Mouse (Mus musculus): Measurements from ENCODE around the gene Aldh1a2. TPM values are rescaled to one million over a fixed set of nuclear protein-coding genes. Genes with fewer than 3 reads are reported as not detected.

The Aldh1a2 gene
- polyA plus RNA-seq, 1 experiment from 2014 or later: 33.3 TPM

GRCm38 (mm10) chr9:71283156-71283555 is 67.6 kb downstream of the Aldh1a2 start:
- 86% methylated on average over 7 of the region's 7 CpGs for whole genome bisulfite sequencing
- no peaks in the 10 kb centered on the region for H3K36me3 ChIP-seq
- peak; percentile 57 for DNase-seq (ENCODE audit: low spot score)
- no peaks in the 10 kb centered on the region for H3K27me3 ChIP-seq (ENCODE audit: insufficient read depth, poor library complexity, severe bottlenecking)
- H3K27ac ChIP-seq: no peak overlapping the region
- H3K9me3 ChIP-seq: no peaks in the 10 kb centered on the region
- H3K4me3 ChIP-seq: no peak overlapping the region
- no peaks in the 10 kb centered on the region for H3K4me1 ChIP-seq

DNA sequence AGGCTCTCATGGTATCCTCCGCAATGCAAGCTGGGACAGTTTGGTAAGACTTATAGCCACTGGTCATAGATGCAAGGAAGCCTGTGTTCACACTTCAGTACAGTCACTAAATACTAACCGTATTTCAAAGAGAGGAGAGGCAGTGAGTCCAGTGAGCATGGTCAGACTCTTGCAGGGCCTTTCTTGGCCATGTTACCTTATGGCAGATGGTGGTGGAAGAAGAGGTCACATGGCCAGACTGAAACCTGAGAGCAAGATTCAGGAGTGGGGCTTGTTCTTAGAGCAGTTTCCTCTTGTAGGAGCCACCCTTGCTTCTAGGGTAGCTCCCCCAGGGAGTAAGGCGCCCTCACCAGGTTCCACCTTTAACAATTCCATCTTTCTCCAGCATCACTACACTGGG is 69.6 kb downstream of the Aldh1a2 start:
- H3K4me1 ChIP-seq: peaks cover 5% of the 10 kb centered on the region; the same call in 1 of the 2 replicates
- no peaks in the 10 kb centered on the region for H3K36me3 ChIP-seq
- 85% methylated on average over 3 of the region's 3 CpGs for WGBS
- no peaks in the 10 kb centered on the region for H3K9me3 ChIP-seq
- peak; percentile 58 for DNase-seq (ENCODE audit: low spot score)
- H3K27me3 ChIP-seq (ENCODE audit: insufficient read depth, poor library complexity, severe bottlenecking): no peaks in the 10 kb centered on the region
- H3K4me3 ChIP-seq: no peak overlapping the region
- H3K27ac ChIP-seq: no peak overlapping the region

DNA sequence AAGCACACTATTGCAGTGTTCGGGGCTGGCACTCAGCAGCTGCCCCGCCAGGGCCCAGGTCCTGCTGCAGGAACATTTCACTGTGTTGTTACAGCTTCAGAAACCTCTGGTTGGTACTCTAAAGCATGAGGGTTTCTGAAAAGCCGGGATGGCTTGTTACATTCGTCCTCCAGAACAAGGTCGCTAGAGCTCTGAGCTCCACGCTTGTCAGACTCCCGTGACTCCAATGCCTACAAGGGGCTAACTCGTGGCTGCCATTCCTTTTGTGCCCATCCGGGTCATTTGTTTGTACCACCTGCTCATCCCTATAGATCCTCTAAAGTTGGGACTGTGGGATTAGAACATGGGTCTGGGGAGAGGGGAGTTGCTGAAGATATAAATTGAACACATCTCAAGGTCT is 70.8 kb downstream of the Aldh1a2 start:
- 88% methylated on average over 9 of the region's 9 CpGs for WGBS

DNA sequence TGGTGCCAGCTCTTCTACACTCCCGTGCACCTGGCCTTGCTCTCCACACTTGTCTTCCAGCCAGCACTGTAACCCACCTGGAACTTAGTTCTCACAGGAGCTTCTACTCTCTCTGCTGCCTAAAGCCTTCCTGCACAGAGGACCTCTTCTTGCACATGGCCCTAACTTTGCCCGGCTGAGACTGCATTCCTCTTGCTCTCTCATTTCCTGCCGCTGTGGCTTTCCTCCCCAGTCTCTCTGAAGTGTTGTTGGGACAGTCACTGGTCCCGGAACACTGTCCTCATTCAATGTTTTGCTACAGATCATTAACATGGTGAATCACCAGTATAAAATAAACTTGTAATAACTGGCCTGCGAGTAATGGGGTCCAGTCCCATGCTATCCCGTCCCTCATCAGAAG is 73.1 kb downstream of the Aldh1a2 start:
- H3K36me3 ChIP-seq: no peaks in the 10 kb centered on the region
- peaks cover 7% of the 10 kb centered on the region for H3K27me3 ChIP-seq (ENCODE audit: insufficient read depth, poor library complexity, severe bottlenecking)
- peaks cover 5% of the 10 kb centered on the region; the same call in 1 of the 2 replicates for H3K4me1 ChIP-seq
- no peak overlapping the region for H3K27ac ChIP-seq
- no peak overlapping the region for H3K4me3 ChIP-seq
- WGBS: 57% methylated on average over 6 of the region's 6 CpGs
- DNase-seq (ENCODE audit: low spot score): peak; percentile 73
- no peaks in the 10 kb centered on the region for H3K9me3 ChIP-seq

More for the DNA sequence above, 70.8 kb downstream of the Aldh1a2 start:
- H3K36me3 ChIP-seq: no peaks in the 10 kb centered on the region
- peaks cover 5% of the 10 kb centered on the region; the same call in 1 of the 2 replicates for H3K4me1 ChIP-seq
- H3K9me3 ChIP-seq: no peaks in the 10 kb centered on the region
- no peak overlapping the region for H3K27ac ChIP-seq
- no peaks in the 10 kb centered on the region for H3K27me3 ChIP-seq (ENCODE audit: insufficient read depth, poor library complexity, severe bottlenecking)
- DNase-seq (ENCODE audit: low spot score): peak; percentile 57
- H3K4me3 ChIP-seq: no peak overlapping the region

GRCm38 (mm10) chr9:71289810-71290209 is 74.2 kb downstream of the Aldh1a2 start:
- 80% methylated on average over 3 of the region's 3 CpGs for WGBS

DNA sequence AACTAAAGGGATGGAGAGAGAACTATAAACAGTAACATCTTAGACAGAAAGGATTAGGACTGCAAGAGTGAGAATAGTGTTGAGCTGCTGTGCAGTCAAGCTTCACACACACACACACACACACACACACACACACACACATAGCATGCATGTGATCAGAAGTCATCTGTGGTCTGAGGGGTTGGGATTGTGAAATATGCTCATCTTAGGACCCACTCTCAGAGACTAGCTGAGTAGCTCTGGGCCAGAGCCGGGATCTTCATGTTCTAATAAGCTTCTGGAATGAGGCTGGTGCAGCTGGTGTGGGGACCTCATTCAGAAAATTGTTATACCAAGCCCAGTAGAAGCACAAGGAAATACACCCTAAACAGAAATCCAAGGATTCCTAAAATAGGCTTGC is 75.1 kb downstream of the Aldh1a2 start:
- H3K27ac ChIP-seq: no peak overlapping the region
- H3K4me3 ChIP-seq: no peak overlapping the region
- WGBS: 77% methylated on average over 1 of the region's 1 CpGs
- H3K4me1 ChIP-seq: peaks cover 10% of the 10 kb centered on the region; the same call in 1 of the 2 replicates
- no peaks in the 10 kb centered on the region for H3K36me3 ChIP-seq
- H3K27me3 ChIP-seq (ENCODE audit: insufficient read depth, poor library complexity, severe bottlenecking): peaks cover 7% of the 10 kb centered on the region
- peak; percentile 24 for DNase-seq (ENCODE audit: low spot score)
- no peaks in the 10 kb centered on the region for H3K9me3 ChIP-seq

More at GRCm38 (mm10) chr9:71289810-71290209, 74.2 kb downstream of the Aldh1a2 start:
- Histone ChIP-seq H3K36me3 (no peaks in the 10 kb centered on the region), H3K4me1 (peaks cover 5% of the 10 kb centered on the region; the same call in 1 of the 2 replicates), H3K4me3 (no peak overlapping the region), H3K9me3 (no peaks in the 10 kb centered on the region), H3K27me3 (ENCODE audit: insufficient read depth, poor library complexity, severe bottlenecking) (peaks cover 7% of the 10 kb centered on the region), H3K27ac (no peak overlapping the region)
- DNase-seq (ENCODE audit: low spot score): peak; percentile 61

DNA sequence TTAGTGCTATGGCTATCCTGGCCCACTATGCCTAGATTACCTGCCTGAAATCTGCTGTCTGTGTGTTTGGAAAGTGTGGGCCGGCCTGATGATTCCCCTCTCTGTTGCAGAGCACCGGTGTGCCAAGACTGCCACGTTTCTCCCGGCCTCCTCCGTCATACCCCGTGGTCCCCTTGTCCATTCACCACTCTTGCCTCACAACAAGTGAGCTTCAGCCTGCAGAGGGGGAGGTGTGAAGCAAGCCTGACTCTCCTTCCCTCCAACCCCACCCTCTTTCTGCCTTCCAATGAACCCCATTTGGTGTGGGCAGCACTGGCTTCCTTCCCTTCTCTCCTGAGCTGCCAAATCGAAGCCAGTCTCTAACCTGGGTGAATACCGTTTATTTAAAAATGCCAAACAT is 79.9 kb downstream of the Aldh1a2 start:
- DNase-seq (ENCODE audit: low spot score): no peak
- Histone ChIP-seq H3K36me3 (no peaks in the 10 kb centered on the region), H3K27ac (0 out of 2 replicates have a peak overlapping the region, but pooled peaks have one; percentile 16), H3K4me3 (no peak overlapping the region), H3K9me3 (no peaks in the 10 kb centered on the region), H3K27me3 (ENCODE audit: insufficient read depth, poor library complexity, severe bottlenecking) (peaks cover 7% of the 10 kb centered on the region), H3K4me1 (peaks cover 5% of the 10 kb centered on the region; the same call in 1 of the 2 replicates)
- WGBS: 61% methylated on average over 8 of the region's 8 CpGs

GRCm38 (mm10) chr9:71303594-71303993 is 88.0 kb downstream of the Aldh1a2 start:
- Histone ChIP-seq H3K4me3 (no peak overlapping the region), H3K27me3 (ENCODE audit: insufficient read depth, poor library complexity, severe bottlenecking) (peaks cover 4% of the 10 kb centered on the region; the same call in 1 of the 2 replicates), H3K27ac (no peak overlapping the region), H3K36me3 (no peaks in the 10 kb centered on the region), H3K4me1 (0 out of 2 replicates have a peak, but pooled peaks cover 7% of the 10 kb centered on the region), H3K9me3 (no peaks in the 10 kb centered on the region)
- 40% methylated on average over 2 of the region's 2 CpGs for WGBS
- DNase-seq (ENCODE audit: low spot score): no peak

GRCm38 (mm10) chr9:71307106-71307789 is 91.7 kb downstream of the Aldh1a2 start:
- Histone ChIP-seq H3K4me3 (no peak overlapping the region), H3K36me3 (no peaks in the 10 kb centered on the region), H3K9me3 (no peaks in the 10 kb centered on the region), H3K27ac (no peak overlapping the region), H3K27me3 (ENCODE audit: insufficient read depth, poor library complexity, severe bottlenecking) (no peaks in the 10 kb centered on the region; the same call in 1 of the 2 replicates), H3K4me1 (0 out of 2 replicates have a peak, but pooled peaks cover 7% of the 10 kb centered on the region)
- peak; percentile 66 for DNase-seq (ENCODE audit: low spot score)
- whole genome bisulfite sequencing: 79% methylated on average over 9 of the region's 9 CpGs

DNA sequence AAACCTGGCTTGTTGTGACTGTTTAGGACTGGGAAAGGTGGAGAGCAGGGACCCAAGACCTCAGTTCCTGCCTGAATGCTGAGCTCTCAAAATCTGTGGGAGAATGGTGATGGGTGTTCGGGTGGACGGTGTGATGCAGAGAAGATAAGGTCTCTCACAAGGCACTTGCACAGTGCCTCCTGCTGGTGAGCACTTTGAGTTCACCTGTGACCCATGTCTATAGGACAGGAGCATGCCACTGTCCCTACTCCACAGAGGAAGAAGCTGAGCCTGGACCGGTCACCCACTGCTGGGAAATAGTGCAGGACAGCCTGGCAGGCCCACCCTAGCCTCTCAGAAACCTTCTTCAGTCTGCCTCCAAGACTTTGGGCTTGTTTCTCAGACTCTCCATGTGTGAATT is 100.4 kb downstream of the Aldh1a2 start:
- no peak overlapping the region for H3K4me3 ChIP-seq
- no peak for DNase-seq (ENCODE audit: low spot score)
- no peak overlapping the region for H3K27ac ChIP-seq
- H3K4me1 ChIP-seq: peaks cover 32% of the 10 kb centered on the region; the same call in 1 of the 2 replicates
- H3K36me3 ChIP-seq: no peaks in the 10 kb centered on the region
- H3K9me3 ChIP-seq: no peaks in the 10 kb centered on the region
- H3K27me3 ChIP-seq (ENCODE audit: insufficient read depth, poor library complexity, severe bottlenecking): peaks cover 18% of the 10 kb centered on the region; the same call in 1 of the 2 replicates
- 78% methylated on average over 3 of the region's 3 CpGs for WGBS

- no peak for DNase-seq (ENCODE audit: low spot score)
- no peak overlapping the region for H3K27ac ChIP-seq
These were observed 101.7 kb downstream of the Aldh1a2 start for GRCm38 (mm10) chr9:71317096-71317920.

GRCm38 (mm10) chr9:71317921-71318241 is 102.3 kb downstream of the Aldh1a2 start:
- WGBS: 78% methylated on average over 3 of the region's 3 CpGs
- H3K4me1 ChIP-seq: peaks cover 44% of the 10 kb centered on the region
- H3K9me3 ChIP-seq: no peaks in the 10 kb centered on the region
- H3K4me3 ChIP-seq: no peak overlapping the region
- H3K36me3 ChIP-seq: no peaks in the 10 kb centered on the region
- no peak overlapping the region for H3K27ac ChIP-seq
- H3K27me3 ChIP-seq (ENCODE audit: insufficient read depth, poor library complexity, severe bottlenecking): peaks cover 15% of the 10 kb centered on the region; the same call in 1 of the 2 replicates
- DNase-seq (ENCODE audit: low spot score): no peak

More at GRCm38 (mm10) chr9:71317096-71317920, 101.7 kb downstream of the Aldh1a2 start:
- peaks cover 21% of the 10 kb centered on the region; the same call in 1 of the 2 replicates for H3K27me3 ChIP-seq (ENCODE audit: insufficient read depth, poor library complexity, severe bottlenecking)
- H3K4me1 ChIP-seq: peaks cover 44% of the 10 kb centered on the region
- H3K9me3 ChIP-seq: no peaks in the 10 kb centered on the region
- H3K4me3 ChIP-seq: no peak overlapping the region
- 64% methylated on average over 11 of the region's 11 CpGs for WGBS
- H3K36me3 ChIP-seq: no peaks in the 10 kb centered on the region

DNA sequence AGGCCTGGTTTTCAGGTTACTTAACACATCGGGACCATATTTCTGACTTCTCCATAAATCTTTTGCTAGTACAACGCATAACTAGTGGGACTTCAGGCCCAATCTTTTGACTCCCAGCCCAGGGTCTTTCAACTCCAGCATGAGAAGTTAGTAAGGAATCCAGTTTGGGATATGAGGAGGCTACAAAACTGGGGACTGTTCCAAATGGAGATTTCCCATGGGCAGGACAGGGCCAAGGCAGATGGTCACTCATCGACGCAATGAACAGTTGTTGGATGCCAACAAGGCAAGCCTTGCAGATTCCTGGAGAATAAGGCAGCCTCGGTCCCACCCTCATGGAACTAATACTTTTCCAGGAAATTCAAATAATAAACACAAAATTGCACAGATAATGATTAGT is 104.2 kb downstream of the Aldh1a2 start:
- Histone ChIP-seq H3K36me3 (no peaks in the 10 kb centered on the region), H3K27me3 (ENCODE audit: insufficient read depth, poor library complexity, severe bottlenecking) (peaks cover 10% of the 10 kb centered on the region; the same call in 1 of the 2 replicates), H3K4me1 (peaks cover 37% of the 10 kb centered on the region), H3K9me3 (no peaks in the 10 kb centered on the region), H3K4me3 (no peak overlapping the region), H3K27ac (no peak overlapping the region)
- DNase-seq (ENCODE audit: low spot score): no peak
- WGBS: 91% methylated on average over 5 of the region's 5 CpGs
